Comparison of ENCODE assay signal across 29 mouse cellular contexts in the genomic region with DNA sequence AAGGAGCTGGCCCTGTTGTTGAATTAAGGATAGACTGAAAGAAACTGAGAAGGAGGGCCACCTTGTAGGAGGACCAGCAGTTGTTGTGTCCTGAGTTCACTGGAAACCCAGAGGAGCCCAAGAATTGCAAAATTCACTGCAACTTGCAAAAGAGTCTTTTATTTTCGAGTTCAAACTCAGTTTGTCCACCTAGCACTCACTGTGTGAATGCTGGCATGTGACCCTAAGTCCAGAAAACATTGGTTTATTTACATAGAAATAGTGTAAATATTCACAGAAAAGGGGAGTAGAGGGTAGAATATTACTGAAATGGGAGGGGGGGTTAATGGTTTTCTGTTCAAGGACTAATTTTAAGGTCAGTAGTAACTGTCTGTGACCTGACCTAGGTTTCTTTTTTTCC.
"Had no signal": no experiment of that assay in that cellular context is flagged by ENCODE, and none has a peak within 500 bp of the region (broad histone marks: within the 10 kb centered on the region; RNA-seq: fewer than 3 reads in every experiment).

No protein-coding gene starts in this region.

- H3K4me2 ChIP-seq: embryonic facial prominence, embryonic 12.5 days; embryonic facial prominence, embryonic 13.5 days; embryonic facial prominence, embryonic 15.5 days; forebrain, embryonic 12.5 days; forebrain, embryonic 13.5 days; forebrain, embryonic 15.5 days had no signal

- H3K9ac ChIP-seq: embryonic facial prominence, embryonic 12.5 days; embryonic facial prominence, embryonic 13.5 days; embryonic facial prominence, embryonic 15.5 days; forebrain, embryonic 12.5 days; forebrain, embryonic 13.5 days; forebrain, embryonic 15.5 days; forebrain, postnatal 0 days had no signal

- H3K27me3 ChIP-seq: embryonic facial prominence, embryonic 12.5 days; embryonic facial prominence, embryonic 13.5 days; embryonic facial prominence, embryonic 15.5 days; forebrain, embryonic 12.5 days; forebrain, embryonic 13.5 days; forebrain, embryonic 15.5 days had no signal

- H3K9me3 ChIP-seq: embryonic facial prominence, embryonic 10.5 days; embryonic facial prominence, embryonic 12.5 days; embryonic facial prominence, embryonic 13.5 days; embryonic facial prominence, embryonic 15.5 days; forebrain, embryonic 10.5 days; forebrain, embryonic 12.5 days; forebrain, embryonic 13.5 days; forebrain, embryonic 15.5 days had no signal

- H3K4me3 ChIP-seq: embryonic facial prominence, embryonic 10.5 days; embryonic facial prominence, embryonic 12.5 days; embryonic facial prominence, embryonic 13.5 days; embryonic facial prominence, embryonic 15.5 days; erythroblast, embryonic 14.5 days; forebrain, embryonic 10.5 days; forebrain, embryonic 12.5 days; forebrain, embryonic 13.5 days; forebrain, embryonic 15.5 days; gastrocnemius, adult 2 months; heart, adult 2 months had no signal

- ATAC-seq: forebrain, embryonic 13.5 days; forebrain, embryonic 14.5 days; forebrain, embryonic 15.5 days; forebrain, embryonic 16.5 days; forebrain, postnatal 0 days had no signal

- H3K27ac ChIP-seq: embryonic facial prominence, embryonic 10.5 days; embryonic facial prominence, embryonic 12.5 days; embryonic facial prominence, embryonic 13.5 days; embryonic facial prominence, embryonic 15.5 days; forebrain, embryonic 10.5 days; forebrain, embryonic 12.5 days; forebrain, embryonic 13.5 days; forebrain, embryonic 15.5 days; gastrocnemius, adult 2 months; heart, adult 2 months had no signal

- H3K36me3 ChIP-seq: embryonic facial prominence, embryonic 10.5 days; embryonic facial prominence, embryonic 12.5 days; embryonic facial prominence, embryonic 13.5 days; embryonic facial prominence, embryonic 15.5 days; forebrain, embryonic 10.5 days; forebrain, embryonic 12.5 days; forebrain, embryonic 15.5 days had no signal

- H3K4me1 ChIP-seq: embryonic facial prominence, embryonic 10.5 days; embryonic facial prominence, embryonic 12.5 days; embryonic facial prominence, embryonic 13.5 days; embryonic facial prominence, embryonic 15.5 days; forebrain, embryonic 10.5 days; forebrain, embryonic 12.5 days; forebrain, embryonic 13.5 days; forebrain, embryonic 15.5 days had no signal

- DNase-seq: cerebellum, adult 2 months; cerebellum, adult 8-10 months; cerebellum, adult 9-10 months; cerebellum, adult 9-11 months; cerebellum, postnatal 10 days; cerebellum, postnatal 14 days; cerebellum, postnatal 25 days; cerebellum, postnatal 36 days; embryo, embryonic 11 days; forebrain, postnatal 0 days; gastrocnemius, adult 2 months; gastrocnemius, postnatal 10 days; gastrocnemius, postnatal 14 days; gastrocnemius, postnatal 25 days; gastrocnemius, postnatal 36 days; heart, adult 11 months; heart, adult 18-20 months; heart, adult 2 months had no signal
